Mouse (Mus musculus): ENCODE measurements around the gene Tmprss11b. TPM values are rescaled to one million over a fixed set of nuclear protein-coding genes. Genes with fewer than 3 reads are reported as not detected.
"Not testable (repeated sequence)": the region's sequence is repeated elsewhere in the genome, so short reads cannot be mapped to it uniquely, and the experiment has no call there.

Gene Tmprss11b
- not detected for total RNA-seq (2021)

DNA sequence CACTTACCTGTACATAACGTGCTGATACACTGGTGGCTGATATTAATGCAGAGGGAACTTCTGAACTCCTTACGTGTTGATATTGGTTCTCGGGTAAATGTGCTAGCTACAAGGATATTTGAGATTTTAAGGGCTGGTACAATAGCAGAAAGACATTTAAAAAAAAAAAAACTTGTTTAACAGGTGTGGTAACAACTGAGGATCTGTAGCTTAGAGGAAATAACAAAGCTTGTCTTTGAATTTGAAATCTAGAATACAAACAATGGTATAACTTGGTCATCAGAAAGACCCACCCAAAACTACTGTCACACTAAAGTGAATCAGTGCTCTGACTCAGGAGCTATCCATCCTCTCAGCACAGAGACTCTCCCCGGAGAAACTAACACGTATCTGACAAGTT is at the start of gene Tmprss11b:
Tmprss11b (minus strand) TSS at position 101 of the 400 bp plus-strand sequence.
- intact Hi-C loops (cut with DNase I) = no loop called here

DNA sequence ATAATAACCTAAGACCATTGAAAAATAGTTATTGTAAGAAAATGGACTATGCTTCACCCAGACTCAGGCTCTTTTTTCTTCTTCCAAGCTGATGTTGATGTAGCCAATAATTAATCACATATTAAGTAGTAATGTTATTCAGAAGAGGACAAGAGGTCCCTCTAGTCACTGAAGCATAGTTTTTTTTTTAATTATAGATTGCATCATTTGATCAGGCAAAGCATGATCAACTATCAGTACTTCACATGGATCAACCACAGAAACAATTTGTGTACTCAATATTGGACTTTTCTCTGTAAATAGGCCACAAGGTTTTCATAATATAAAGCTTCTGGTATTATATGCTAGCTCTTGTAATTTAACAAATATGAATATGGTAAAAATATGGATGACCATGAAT is 48.9 kb upstream of the Tmprss11b start:
- intact Hi-C loops (cut with DNase I) = no loop called here
- DNase-seq = no peak

More for the DNA sequence above, at the start of gene Tmprss11b:
- no peak for DNase-seq

DNA sequence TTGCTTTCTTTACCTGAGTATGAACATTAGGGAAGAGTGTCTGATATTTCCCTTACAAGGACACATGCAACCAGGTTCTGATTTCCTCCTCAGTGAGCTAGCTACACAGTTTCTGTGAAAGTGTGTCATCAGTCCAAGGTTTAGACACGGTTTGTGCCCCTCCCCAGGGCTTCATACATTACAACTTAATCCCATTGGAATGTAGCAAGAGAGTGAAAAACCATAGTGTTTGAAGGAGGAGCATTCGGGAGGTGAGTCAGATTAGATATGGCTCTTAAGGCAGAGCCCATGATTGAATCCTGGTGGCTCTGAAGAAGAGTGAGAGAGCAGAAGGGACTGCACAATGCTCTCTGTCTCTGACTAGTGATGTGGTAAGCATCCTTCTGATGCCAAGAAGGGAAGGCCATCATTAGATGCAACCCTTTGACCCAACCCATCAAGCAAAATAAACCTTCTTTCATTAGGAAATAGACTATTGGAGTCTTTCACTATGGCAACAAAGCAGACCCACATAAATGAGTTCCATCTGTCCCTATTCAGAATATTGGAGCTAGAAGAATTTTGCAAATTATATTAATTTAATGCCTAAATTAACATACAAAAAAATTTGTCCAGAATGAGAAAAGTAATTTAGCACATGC is 46.8 kb upstream of the Tmprss11b start:
- DNase-seq = no peak
- intact Hi-C loops (cut with DNase I) = no loop called here

DNA sequence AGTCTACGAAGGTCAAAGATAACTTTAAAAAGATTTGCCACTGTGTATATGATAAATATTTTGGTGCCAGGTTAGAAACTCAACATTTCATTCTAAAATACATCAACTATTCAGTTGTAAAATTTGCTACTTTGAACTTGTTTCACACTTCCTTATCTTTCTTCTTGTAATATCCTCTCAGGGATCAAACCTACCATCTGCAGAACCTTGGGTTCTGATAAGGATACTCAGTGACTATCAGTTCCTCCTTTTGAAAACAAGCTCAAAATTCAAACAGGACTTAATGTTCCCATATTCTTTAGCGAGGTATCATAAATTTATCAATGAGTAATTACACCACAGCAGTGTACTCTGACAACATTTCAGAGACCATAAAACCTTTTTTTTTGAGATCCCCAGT is 38.8 kb upstream of the Tmprss11b start:
- no peak for DNase-seq
- intact Hi-C loops (cut with DNase I) = no loop called here

DNA sequence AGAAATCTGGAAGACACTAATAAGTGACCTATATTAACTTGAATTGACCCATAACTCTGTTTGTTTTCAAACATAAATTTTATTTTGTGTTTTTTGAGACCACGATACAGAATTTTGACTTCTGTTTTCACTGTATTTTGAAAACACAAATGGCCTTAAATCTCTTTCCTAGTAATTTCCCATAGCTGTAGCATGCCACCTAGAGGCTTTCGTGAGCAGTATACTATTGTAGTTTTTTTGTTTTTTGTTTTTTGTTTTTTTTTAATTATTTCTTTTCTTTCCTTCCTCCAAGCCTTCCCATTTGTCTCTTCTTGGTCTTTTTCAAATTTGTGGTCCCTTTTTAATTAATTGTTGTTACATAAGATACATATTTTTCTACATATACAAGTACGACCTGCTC is 28.8 kb upstream of the Tmprss11b start:
- DNase-seq = no peak
- intact Hi-C loops (cut with DNase I) = no loop called here

DNA sequence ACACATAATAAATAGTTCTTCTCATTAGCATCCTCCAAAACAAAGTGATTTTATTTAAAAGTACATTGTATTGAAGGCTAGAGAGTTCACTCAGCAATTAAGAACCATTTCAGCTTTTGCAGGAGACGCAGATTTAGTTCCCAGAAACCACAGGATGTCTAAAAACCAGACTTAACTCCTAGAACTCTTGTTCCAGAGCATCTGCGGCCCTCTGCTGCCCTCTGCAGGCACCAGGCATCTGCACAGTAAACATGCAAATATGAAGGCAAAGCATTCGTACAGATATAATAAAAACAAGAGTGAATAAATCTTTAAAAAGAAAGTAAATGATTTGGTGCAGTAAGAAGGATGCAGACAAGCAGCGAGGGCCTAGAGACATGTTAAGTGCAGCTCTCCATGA is 8.5 kb upstream of the Tmprss11b start:
- intact Hi-C loops (cut with DNase I) = no loop called here
- DNase-seq = peak; percentile 6 to 46

DNA sequence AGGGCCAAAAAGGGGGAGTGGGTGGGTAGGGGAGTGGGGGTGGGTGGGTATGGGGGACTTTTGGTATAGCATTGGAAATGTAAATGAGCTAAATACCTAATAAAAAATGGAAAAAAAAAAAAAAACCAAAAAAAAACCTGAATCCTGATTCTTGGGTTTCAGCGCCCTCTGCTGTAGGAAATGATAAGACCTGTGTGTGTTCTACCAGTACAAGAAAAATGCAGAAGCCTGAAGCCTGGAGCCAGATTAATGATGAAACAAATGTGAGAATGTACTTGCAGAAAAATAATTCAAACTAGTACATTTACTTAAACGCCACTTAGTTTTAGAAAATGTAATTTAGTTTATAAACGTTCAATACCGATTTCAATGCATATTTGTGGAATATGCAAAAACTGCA is 27.0 kb downstream of the Tmprss11b start:
- not testable (repeated sequence) for DNase-seq
- intact Hi-C loops (cut with DNase I) = loop anchor here (2.0 to 10.0 kb wide), 2 partner anchors 216 to 454 kb away; partner anchors contain the start of gene Gnrhr

DNA sequence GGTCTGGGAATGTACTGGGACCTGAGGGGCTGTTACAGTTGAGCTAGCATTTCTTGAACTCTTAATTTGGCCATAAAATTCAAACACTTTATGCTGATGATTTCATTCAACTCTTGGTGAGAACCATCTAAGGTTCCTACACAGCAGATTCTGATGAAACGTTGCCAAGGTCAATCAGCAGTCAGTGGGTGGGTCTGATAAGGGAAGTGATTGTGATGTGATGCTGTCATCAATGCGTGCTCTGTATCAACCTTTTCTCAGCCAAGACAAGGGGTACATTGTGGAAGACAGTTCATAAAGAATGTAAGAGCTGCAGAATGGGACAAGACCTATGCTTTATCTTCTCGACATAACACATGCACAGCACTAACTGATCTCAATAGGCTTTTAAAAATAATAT is 35.4 kb downstream of the Tmprss11b start:
- no peak for DNase-seq
- intact Hi-C loops (cut with DNase I) = loop anchor here (10.0 kb wide), 1 partner anchor 446 kb away; the partner anchor contains the start of gene Gnrhr

DNA sequence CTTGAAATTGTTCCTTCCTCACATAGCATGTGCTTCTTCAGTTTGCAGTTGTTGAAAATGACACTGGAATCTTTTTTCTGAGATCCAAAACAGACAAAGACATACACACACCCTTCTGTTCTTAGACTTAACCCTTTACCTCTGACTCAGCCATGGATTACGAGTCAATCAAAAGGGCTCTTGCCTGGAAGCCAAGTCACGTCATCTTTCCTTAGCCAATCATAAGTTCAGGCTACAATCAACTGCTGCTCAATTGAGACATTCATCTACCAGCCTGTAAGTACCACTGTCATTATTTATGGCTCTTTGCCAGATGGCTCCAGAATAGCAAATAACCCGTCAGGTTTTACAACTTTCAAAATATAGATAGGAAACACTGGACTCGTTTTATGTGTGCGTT is 43.8 kb downstream of the Tmprss11b start, which contains the start of gene Tmprss11f:
Tmprss11f (minus strand) TSS at position 101 of the 400 bp plus-strand sequence.
- intact Hi-C loops (cut with DNase I) = no loop called here
- DNase-seq = no peak

DNA sequence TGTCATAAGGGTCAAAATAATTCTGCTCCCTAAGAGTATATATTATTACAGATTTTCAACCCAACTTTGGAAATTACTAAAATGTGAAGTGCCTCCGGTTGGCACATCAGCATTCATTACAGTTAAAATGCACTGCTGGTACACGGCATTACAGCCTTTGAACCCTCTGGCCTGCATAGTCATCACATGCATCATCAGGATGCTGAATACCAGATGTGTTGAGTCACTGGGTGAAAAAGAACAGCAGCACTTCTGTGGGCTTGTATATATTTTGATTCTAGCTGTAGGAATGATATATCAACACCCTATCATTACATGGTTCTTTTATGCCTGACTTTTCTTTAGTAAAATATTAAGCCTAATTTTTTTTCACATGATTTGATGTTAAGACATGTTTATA is 45.5 kb downstream of the Tmprss11b start:
- no peak for DNase-seq
- intact Hi-C loops (cut with DNase I) = no loop called here

DNA sequence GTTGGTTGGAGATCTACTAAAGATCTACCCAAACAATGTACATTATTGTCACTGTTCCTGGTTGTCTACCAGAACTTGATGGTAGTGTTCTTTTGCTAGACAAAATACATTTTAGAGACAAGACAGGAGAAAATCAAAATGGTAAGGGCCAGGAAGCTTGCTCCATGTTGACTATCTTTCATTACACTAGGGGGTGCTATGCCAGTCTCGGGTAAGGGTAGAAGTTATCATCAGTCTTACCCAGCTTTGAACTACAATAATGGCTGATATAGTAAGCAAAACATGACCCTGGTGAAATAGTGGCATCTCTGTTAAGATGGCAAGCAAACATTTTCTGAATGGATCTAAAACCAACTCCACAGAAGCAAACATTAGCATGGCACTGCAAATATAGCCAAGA is 54.4 kb downstream of the Tmprss11b start:
- no peak for DNase-seq
- intact Hi-C loops (cut with DNase I) = no loop called here

Other genes with a start within 250 kb of the Tmprss11b start
- gene Tmprss11a, start 207.4 kb downstream of the Tmprss11b start, total RNA-seq (2021) = not detected
- gene Tmprss11g, start 157.8 kb downstream of the Tmprss11b start, total RNA-seq (2021) = not detected
- not detected for gene Tmprss11f, start 43.9 kb downstream of the Tmprss11b start, total RNA-seq (2021)
- not detected for gene Tmprss11e, start 69.5 kb upstream of the Tmprss11b start, total RNA-seq (2021)
- gene Ythdc1, start 127.9 kb upstream of the Tmprss11b start, total RNA-seq (2021) = 10 to 100 TPM; 32.2 to 33.3 TPM
- gene Ugt2b34, start 230.6 kb upstream of the Tmprss11b start, total RNA-seq (2021) = not detected